Mouse (Mus musculus) T-helper 1 cell (primary cell): ENCODE results near the gene Rac3.
"Not testable (repeated sequence)": the region's sequence is repeated elsewhere in the genome, so short reads cannot be mapped to it uniquely, and the experiment has no call there.

Source experiments
- in situ Hi-C: fragments of 300-600 bp; cut with MboI, MseI; formaldehyde crosslinking; loops from one replicate; pipeline ENCODE4 v1.15.1; 2025; ENCODE audit warnings: high pct_unique_total_duplicates

Rac3 gene

DNA sequence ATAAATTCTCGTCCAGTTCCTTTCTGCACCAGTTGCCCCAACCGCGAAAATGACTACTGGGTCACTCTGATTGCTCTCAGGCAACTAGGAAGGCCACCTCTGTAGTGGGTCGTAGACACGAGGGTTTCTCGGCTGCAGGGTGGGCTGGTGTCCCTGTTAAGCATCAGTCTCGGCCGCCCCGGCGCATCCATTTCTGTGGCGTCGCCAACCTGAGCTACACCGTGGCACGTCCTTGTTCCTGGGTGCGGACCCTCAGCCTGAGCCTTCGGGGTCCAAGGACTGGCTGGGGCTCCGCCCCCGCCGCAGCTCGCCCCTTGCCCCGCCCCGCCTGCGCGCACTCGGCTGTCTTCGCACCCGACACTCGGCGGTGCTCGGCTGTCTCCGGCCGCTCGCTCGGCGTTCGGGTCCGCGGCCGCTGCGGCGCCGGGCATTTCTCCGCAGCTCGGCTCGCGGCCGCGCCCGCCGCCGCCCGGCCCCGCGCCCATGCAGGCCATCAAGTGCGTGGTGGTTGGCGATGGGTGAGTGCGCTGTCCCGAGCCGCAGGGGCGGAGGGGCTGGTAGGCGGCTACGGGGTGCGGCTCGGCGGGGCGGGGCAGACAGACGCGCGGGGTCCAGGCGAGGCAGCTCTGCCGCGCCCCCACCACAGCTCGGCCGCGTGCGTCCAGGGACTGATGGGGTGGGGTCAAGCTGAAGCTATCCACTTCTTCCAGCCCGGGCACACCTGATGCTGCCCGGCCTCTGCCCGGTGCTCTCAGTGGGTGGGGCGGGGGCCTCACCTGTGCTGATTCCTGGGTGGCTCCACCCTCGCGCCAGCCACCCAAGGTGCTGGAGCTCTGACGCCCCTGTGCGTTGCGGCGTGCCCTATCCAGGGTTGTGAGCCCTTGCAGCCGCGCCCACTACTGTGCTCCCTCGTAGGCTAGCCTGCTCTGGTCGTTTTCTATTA lies at the start of gene Rac3:
Rac3 (plus strand) TSS at position 347 of the 943 bp plus-strand sequence.
- in situ Hi-C loops, result no loop called here

DNA sequence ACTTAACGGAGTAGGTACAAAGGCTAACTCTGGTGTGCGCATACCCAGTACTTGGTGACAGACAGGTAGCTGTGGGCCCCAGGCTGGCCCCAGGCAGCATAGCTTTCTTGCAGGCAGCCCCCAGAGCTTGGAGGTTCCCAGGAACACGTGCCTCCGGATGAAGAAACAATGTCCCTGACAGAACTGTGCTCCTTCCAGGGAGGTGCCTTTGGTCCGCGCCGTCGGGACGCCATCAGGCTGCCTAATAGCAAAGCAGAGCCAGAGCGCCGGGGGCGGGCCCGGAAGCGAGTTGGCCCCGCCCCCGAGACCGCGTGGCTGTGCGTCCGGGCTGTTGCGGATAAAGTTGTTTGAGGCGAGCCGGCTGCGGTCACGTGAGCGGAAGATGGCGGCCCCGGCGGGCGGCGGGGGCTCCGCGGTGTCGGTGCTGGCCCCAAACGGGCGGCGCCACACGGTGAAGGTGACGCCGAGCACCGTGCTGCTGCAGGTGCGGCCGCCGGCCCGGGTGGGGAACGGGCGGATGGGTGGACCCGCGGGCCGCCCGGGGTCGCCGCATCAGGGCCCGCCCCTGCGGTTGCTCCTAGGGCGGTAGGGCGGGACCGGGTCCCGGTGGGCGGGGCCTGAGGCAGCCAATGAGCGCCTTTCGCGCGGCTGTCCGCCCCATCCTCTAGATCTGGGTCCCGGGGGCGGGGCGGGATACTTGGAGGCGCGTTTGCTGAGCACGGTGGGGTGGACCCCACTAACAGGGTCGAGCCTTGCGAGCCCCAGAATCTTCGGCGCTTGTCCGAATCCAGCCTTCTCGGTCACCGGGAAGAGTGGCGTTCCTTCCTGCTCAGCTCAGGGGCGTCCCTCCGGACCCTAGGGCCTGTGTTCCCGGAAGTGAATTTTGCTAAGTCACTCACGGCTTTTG lies 48.3 kb upstream of the Rac3 start, which contains the start of gene Aspscr1:
Aspscr1 (plus strand) TSS at position 287 of the 907 bp plus-strand sequence.
- in situ Hi-C loops, result no loop called here

DNA sequence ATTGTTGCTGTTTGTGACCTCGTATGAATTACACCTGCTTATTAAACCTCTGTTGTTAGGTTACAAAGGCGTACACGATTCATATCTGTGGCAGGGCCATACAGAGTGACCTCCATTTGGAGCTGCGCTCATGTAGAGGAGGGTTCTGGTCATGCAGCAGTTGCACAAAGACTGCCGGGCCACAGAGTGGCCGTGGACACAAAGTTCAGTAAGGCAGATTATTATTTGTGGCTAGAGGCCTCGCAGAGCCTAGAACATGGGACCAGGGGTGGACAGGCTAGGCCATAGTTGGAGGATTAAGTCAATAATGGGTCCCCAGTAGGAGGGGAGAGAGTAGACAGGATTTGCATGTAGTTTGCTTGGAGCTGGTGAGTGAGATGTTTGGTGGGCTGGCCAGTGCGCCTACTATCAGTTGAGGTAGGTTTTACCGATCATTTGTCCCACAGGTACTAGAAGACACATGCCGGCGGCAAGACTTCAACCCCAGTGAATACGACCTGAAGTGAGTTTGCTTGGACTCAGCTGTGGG lies 47.6 kb upstream of the Rac3 start:
- in situ Hi-C loops, result no loop called here

DNA sequence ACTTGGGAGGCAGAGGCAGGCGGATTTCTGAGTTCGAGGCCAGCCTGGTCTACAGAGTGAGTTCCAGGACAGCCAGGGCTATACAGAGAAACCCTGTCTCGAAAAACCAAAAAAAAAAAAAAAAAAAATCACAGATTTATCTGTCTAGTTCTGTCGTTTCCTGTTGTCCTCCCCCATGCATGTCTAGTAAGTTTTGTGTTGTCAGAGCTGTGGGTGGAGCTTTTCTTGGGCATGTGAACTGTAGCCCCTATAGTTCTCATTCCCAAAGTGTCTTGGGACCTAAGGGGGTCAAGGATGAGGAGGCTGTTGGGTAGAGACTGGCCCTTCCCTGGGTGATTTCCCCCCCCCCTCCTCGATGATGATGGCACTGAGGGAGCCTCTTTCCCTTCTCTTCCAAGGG lies 45.4 kb upstream of the Rac3 start:
- in situ Hi-C loops, result not testable (repeated sequence)

DNA sequence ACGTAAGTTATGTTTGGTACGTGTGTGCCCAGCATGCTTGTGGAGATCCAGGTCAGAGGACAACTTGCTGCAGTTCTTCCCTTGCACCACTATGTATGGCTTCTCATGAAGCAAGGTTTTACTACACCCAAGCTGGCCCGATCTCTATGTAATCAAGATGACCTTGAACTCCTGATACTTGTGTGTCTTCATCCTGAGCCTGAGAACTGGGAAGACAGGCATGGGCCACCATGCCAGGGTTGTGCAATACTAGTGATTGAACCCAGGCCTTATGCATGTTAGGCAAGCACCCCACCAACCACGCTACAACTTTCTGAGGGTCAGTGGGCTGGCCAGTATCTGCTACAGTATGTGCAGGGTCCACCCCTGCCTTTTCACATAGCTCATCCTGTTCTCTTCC lies 44.3 kb upstream of the Rac3 start:
- in situ Hi-C loops, result no loop called here

DNA sequence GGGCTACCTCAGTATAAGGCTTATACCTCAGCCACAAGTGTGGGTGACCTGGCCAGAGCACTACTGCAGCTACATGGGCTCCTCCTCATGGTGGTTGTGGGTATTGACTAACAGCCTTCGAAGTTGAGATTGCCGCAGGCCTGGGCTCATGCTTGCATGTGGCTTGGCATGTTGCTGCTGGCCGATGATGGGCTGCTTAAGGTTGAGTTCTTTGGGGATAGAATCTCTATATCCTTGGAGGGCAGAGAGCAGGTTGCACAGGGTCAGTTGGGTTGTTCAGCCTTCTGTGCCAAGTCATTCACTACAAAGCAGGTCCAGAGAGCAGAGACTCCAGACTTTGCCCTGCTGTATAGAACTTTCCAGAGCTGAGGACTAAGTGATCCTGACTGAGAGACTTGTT lies 41.4 kb upstream of the Rac3 start:
- in situ Hi-C loops, result no loop called here

DNA sequence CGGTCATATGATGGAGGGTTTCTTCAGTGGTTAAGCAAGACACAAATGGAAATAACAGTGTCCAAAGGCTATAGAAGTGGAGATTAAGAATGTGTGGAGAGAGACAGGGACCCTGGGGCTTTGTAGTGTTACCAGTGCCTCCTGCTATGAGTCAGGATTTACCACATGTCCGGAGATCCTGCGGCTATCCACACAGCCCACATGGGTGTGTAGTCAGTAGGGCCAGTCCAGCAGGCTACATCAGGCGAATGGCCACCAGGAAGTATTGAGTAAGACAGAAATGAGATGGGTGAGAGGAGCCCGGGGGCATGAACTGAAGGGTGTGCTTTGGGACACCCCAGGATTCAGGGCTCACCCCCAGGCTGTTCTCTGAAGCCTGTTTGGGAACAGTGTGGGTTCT lies 38.6 kb upstream of the Rac3 start:
- in situ Hi-C loops, result no loop called here

DNA sequence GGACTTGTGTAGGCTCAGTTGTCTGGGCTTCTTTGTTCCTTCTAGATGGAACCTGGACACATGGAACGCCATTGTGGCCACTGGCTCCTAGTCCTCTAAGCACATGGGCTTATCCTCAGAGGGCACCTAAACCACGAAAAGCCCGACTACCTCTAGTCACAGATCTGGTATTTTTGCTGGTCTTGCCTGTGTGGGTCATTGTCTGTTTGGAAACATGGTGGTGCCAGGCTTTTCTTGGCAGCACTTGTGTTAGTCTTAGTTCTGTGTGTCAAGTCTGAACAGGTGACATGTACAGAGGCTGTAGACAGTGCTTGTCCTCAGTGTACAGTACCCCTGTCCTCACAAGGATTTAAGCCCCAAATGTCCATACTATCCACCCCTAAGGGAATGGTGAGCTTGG lies 37.7 kb upstream of the Rac3 start:
- in situ Hi-C loops, result no loop called here

DNA sequence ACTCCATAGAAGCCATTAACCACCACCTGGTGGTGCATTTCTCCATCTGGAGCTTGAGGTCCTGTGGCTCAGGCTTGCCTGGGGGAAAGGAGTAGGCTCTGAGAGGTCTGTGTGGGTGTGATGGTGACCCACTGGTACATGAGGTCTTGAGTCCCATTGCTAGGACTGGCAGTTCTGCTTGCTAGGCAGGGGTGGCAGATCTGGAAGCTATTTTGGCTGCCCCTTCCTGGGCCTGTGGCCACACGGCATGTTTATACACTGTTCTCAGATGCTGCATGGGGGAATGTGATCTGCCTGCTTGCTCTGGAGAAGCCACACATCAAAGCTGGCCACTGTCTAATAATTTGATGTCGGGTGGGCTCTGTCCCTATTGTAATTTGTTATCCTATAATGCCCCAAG lies 37.2 kb upstream of the Rac3 start:
- in situ Hi-C loops, result no loop called here

DNA sequence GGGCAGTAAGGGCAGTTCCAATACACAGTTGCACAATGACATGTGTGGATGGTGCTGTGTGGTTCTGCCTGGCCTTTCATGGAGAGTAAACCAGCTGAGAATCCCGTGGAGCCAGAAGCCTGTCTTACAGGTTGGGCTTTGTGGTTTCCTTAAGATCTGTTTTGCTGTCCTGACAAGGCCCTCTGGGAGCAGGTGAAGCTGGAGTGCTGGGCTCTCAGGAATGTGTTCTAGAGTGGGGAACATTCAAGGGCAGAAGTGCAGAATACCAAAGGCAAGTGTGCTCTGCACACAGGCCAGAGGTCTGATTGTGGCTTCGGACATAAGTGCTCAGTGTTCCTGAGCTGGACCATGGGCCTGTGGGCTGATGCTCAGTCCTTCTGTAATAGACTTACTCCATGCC lies 36.6 kb upstream of the Rac3 start:
- in situ Hi-C loops, result no loop called here

DNA sequence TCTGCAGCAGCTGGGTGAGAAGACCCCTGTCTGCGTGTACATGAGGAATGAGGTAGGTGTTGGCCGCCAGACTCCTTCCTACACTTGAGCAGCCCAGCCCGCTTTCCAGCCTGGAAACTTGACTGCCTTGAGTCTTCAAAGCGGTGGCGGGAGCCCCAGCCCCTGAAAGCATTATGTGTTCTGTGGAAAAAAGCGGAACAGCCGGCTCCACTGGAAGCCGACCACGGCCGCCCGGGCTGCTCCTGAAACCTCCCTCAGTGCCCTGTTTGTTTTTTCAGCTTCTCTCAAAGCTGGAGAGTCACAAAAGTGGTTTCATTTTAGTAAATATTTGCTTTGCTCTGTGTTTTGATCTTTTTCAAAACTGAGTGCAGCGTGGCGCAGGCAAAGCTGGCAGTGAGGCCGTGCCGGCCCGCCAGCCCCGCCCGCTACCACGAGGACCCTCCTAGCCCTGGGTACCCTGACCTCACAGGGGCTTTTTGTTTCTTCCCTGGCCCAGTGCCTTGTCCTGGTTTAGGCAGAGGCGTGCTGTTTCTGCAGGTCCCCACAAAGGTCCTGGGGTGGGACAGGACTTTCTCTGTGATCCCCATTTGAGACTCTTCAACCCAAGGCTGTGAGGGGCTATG lies 34.5 kb upstream of the Rac3 start:
- in situ Hi-C loops, result no loop called here

DNA sequence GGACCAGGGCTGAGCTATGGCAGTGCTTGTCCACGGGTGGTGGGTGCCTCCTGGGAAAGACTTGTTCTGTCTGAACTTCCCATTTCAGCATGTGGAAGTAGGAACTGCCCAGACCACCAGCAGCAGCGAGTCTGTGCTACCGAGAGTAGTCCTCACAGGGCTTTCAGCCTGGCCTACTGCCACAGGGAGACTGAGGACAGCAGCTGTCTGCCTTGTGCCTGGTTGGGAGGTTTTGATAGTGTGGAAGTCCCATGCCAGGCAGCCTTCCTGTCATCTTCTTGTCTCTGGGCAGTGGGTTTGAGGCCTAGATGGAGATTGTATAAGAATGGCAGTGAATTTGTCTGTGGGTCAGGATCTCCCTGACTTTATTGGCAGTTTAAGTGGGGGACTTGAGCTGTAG lies 31.9 kb upstream of the Rac3 start:
- in situ Hi-C loops, result no loop called here

DNA sequence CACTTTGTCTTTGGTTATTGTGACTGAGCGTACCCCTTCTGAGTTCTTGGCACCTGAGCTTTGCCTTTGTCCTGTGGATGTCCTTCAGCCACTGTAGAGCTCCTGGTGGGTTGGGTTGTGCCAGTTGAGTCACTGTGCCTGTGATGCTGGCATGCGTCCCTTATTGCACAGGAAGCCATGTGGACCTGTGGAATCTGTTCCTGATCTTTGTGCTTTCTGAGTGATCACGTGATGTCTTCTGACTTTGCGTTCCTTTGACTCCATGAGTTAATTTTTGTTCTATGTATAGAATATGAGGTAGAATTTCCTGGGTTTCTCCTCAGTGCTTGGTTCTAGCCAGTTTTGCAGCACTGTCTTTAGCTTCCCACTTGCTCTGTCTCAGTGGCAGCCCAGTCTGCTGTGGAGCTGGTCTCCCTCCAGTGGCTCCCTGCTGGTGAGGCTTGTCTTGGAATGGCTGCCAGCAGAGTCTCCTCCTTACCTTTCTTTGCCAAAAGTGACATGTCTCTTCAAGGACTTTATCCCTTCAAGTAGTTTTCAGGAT lies 28.7 kb upstream of the Rac3 start:
- in situ Hi-C loops, result no loop called here

DNA sequence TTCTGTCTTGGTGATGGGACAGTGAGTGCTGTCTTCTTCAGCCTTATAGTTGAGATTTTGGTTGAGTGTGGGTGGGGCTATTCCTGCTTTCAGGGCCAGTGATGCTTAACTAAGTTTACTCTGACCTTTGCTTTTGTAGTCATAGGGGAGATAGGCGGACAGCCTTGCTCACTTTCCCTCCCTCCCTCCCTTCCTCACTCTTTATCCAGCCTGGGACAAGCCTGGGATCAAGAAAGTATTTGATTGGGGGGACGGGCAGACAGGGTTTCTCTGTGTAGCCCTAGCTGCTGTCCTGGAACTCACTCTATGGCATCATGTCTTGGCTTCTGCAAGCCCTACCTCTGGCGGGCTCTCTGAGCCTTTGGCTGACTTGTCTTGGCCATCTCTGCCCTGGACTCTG lies 27.8 kb upstream of the Rac3 start:
- in situ Hi-C loops, result no loop called here

DNA sequence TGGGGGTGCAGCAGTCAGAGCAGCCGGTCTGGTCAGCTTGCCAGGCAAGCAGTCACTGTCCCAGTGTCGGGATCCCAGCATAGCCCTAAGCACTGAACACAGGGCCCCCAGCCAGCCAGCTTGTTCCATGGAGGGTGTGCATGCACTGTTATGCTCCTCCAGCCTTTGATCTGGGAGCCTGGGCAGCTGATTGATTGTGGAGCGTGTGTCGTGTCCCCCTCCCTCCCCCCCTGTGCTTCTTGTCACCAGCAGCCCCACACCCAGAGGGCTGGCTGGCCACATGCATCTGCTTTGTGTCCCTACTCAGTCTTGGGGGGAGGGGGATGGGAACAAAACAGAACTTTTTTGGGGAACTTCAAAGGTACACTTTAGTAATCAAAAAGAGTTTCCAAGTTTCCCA lies 26.1 kb upstream of the Rac3 start:
- in situ Hi-C loops, result no loop called here

DNA sequence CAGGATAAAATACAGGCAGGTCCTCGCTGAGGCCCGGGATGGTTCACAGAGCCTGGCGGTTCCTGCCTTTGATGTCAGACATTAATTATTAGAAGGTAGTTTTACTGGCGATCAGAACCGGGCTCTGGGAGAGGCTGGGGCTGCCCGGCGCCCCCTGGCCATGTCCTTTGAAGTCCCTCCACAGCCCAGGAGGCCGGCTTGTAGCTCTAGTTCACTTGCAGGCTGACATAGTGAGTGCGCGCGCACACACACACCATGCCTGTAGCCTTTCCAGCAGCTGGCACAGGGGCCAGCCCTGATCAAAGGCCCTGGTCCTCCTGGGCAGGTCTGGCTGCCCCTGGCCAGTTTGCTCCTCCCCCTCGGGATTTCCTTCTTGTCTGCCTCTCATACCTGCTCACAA lies 25.6 kb upstream of the Rac3 start:
- in situ Hi-C loops, result no loop called here

DNA sequence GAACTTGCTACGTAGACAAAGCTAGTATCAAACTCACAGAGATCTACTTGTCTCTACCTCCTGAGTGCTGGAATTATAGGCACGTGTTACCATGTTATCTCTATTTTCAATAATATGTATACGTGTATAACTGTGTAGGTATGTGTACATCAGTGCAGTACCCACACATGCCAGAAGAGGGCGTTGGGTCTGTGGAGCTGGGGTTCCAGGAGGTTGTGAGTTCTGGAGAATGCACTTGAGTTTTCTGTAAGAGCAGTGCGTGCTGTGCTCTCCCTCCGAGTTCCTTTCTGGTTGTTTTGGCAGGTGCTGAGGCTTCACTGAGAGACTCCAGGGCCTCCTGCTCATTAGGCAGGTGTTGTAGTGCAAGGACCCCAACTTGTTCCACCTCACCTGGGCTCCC lies 24.7 kb upstream of the Rac3 start:
- in situ Hi-C loops, result no loop called here

DNA sequence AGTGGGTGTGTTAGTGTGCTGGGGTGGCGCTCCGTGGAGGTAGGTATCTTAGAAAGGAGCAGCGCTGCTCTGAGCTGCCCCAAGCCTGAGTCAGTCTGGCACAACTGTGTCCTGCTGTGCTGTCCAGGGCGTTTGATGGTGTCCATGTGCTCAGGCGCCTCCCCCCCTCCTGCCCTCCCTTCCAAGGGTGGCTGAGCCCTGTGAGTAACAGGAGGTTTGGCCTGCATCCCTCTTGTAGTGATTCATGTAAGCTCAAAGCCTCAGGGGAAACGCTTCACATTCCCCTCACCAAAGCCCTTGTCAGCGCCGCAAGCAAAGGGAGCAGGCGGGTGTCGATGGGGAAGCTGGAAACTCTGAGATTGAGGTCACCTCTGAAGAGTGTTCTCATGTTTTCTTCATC lies 23.5 kb upstream of the Rac3 start:
- in situ Hi-C loops, result no loop called here

DNA sequence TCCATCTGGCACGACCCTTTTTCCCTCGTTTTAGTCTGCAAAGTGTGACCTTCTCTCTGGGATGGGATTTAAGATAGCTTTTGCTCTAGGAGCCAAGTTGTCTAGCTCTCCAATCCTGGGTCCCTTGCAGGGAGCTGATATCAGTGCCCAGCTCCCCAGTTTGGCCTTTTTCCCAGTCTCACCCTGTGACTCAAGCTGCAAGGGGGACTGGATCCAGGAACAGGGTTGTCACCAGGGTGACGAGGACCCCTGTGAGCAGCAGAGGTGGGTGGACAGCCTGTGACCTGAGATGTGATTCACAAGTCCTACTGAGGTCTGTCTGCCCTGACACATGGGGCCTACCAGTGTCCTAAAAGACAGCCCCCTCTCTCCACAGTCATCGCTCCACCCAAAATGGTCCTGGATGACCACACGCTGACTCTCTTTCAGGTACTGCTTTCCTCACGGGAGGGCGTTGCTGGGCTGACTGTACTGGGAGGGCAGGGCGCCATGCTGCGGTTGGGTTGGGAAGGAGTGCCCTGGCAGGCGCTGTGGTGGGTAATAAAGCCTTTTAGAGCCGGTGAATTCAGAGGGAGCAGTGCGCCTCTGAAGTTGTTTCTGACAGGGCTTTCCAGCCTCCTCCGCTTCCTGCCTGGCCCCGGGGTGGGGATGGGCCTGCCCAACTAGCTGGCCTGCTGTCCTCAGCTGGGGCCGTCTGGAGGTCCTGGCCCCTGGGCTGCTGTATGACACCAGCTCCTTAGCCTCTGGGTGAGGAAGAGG lies 17.4 kb upstream of the Rac3 start:
- in situ Hi-C loops, result no loop called here

DNA sequence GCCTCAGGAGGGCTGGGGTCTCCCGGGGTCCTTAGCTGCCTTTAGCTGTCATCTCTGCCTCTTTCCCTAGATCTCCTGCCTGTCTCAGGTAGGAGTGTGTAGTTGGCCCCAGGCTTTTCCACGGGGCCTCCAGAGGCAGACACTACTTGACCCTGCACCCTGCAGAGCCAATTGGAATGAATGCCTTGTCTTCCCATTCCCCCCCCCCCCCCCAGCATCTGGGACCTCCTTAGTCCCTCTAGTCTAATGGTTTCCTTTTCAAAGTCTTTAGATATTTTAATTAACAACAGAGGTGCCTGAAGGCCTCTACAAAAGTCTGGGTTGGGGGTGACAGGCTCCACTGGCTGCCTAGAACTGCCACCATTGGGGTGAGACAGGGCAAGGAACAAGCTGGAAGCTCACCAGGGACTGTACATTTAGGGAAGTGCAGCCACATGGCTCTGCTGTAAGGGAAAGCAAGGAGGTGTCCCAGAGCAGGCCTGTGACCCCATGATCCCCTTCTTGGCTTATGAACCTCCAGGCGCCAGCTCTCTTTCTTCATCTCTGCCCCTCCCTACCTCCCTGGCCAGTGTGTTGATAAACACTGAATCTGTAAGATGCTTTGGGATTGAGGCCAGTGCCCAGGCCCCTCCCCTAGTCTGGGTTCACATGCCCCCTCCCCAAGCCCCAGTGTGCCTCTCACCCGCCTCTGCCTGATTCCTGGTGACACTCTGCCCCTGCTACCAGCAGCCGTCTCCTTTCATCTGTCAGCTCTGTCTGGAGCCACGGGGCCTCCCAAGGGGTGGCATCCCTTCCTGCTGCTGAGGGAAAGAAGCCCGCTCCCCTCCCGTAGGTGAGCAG lies 16.6 kb upstream of the Rac3 start:
- in situ Hi-C loops, result no loop called here
